ENCODE assay signal across 8 mouse cellular contexts in genomic region chr4:108579743-108580411, GRCm38 (mm10). TPM values are rescaled to one million over a fixed set of nuclear protein-coding genes. Genes with fewer than 3 reads are reported as not detected.
A peak's percentile ranks its signal among the peaks of the same experiment; 100 is the strongest.
DNase-seq lines count a peak whose midpoint lies in the region; ATAC-seq and TF ChIP-seq lines count a peak whose summit lies in the region.

No protein-coding gene starts in this region.

- peaks cover 20% of the 10 kb centered on the region for H3K36me3 ChIP-seq in heart, embryonic 13.5 days
- peaks cover 51% of the 10 kb centered on the region for H3K36me3 ChIP-seq in E14TG2a.4 (ENCODE audit: insufficient read depth, low read length)
- peaks cover 3% of the 10 kb centered on the region; the same call in 1 of the 2 replicates for H3K36me3 ChIP-seq in forebrain, embryonic 11.5 days (ENCODE audit: control insufficient read depth, insufficient read depth, low read length)
- peaks cover 21% of the 10 kb centered on the region for H3K36me3 ChIP-seq in liver, embryonic 14.5 days (replicated peaks; ENCODE audit: control insufficient read depth, insufficient read depth, low read depth)

- H3K4me1 ChIP-seq in heart, embryonic 13.5 days, result peaks cover 25% of the 10 kb centered on the region
- H3K4me1 ChIP-seq in E14TG2a.4 (replicated peaks; ENCODE audit: low read depth, low read length), result peaks cover 45% of the 10 kb centered on the region
- H3K4me1 ChIP-seq in forebrain, embryonic 11.5 days (replicated peaks; ENCODE audit: control insufficient read depth, insufficient read depth, low read length), result peaks cover 7% of the 10 kb centered on the region
- peaks cover 19 to 22% of the 10 kb centered on the region in 2 experiments for H3K4me1 ChIP-seq in liver, embryonic 14.5 days (replicated peaks; ENCODE audit: control insufficient read depth in 2 of 2, insufficient read depth in 2 of 2, low read length in 1 of 2)

- 0 out of 2 replicates have a peak, but pooled peaks have one; percentile 11 for ATAC-seq in heart, embryonic 13.5 days (ENCODE audit: extremely low read depth, insufficient number of reproducible peaks, low FRiP score, low TSS enrichment)
- ATAC-seq in forebrain, embryonic 11.5 days (replicated peaks; ENCODE audit: low FRiP score), result no peak
- no peak for ATAC-seq in liver, embryonic 14.5 days (ENCODE audit: insufficient read depth)

- H3K9me3 ChIP-seq in heart, embryonic 13.5 days, result no peaks in the 10 kb centered on the region
- H3K9me3 ChIP-seq in E14TG2a.4 (ENCODE audit: low read length), result no peaks in the 10 kb centered on the region
- no peaks in the 10 kb centered on the region for H3K9me3 ChIP-seq in forebrain, embryonic 11.5 days (ENCODE audit: control insufficient read depth, low read length)
- no peaks in the 10 kb centered on the region for H3K9me3 ChIP-seq in liver, embryonic 14.5 days (ENCODE audit: control insufficient read depth, low read length)

- no peak for DNase-seq in heart, postnatal 36 days
- DNase-seq in forebrain, embryonic 11.5 days (ENCODE audit: low spot score), result no peak
- DNase-seq in liver, embryonic 14.5 days (ENCODE audit: low read depth in 3 of 3, low spot score in 3 of 3), result peak in 1 of 3 experiments; percentile 44
- DNase-seq in frontal cortex, postnatal 36 days (ENCODE audit: low spot score in 2 of 2), result no peak
- DNase-seq in adrenal gland, postnatal 36 days, result no peak
- DNase-seq in adrenal gland, postnatal 10 days, result no peak

- no peak for TF ChIP-seq EP300 in liver, embryonic 14.5 days (IDR thresholded peaks at IDR 0.05; ENCODE audit: low read depth)

- H3K27me3 ChIP-seq in heart, embryonic 13.5 days (replicated peaks), result no peaks in the 10 kb centered on the region
- H3K27me3 ChIP-seq in E14TG2a.4 (ENCODE audit: insufficient read depth, low read length), result no peaks in the 10 kb centered on the region
- no peaks in the 10 kb centered on the region for H3K27me3 ChIP-seq in forebrain, embryonic 11.5 days (ENCODE audit: control insufficient read depth, insufficient read depth, low read length)
- H3K27me3 ChIP-seq in liver, embryonic 14.5 days (ENCODE audit: control insufficient read depth, insufficient read depth, low read length), result no peaks in the 10 kb centered on the region

- peak overlapping the region; percentile 91 for H3K4me2 ChIP-seq in heart, embryonic 13.5 days
- peak overlapping the region; percentile 65 for H3K4me2 ChIP-seq in forebrain, embryonic 11.5 days (ENCODE audit: low read depth, low read length, severe bottlenecking)
- H3K4me2 ChIP-seq in liver, embryonic 14.5 days (ENCODE audit: low read depth), result peak overlapping the region; percentile 81

- H3K4me3 ChIP-seq in heart, embryonic 13.5 days, result peak overlapping the region; percentile 91
- peak overlapping the region; percentile 97 for H3K4me3 ChIP-seq in E14TG2a.4 (replicated peaks; ENCODE audit: low read length)
- peak overlapping the region; percentile 88 for H3K4me3 ChIP-seq in forebrain, embryonic 11.5 days (ENCODE audit: low read depth, low read length)
- peak overlapping the region; percentile 82 to 97 for H3K4me3 ChIP-seq in liver, embryonic 14.5 days (ENCODE audit: insufficient read depth in 1 of 2, low read depth in 2 of 2, low read length in 2 of 2)

- peak overlapping the region; percentile 78 for H3K27ac ChIP-seq in heart, embryonic 13.5 days (replicated peaks)
- peak overlapping the region; percentile 71 for H3K27ac ChIP-seq in forebrain, embryonic 11.5 days (ENCODE audit: low read depth, low read length)
- peak overlapping the region; percentile 65 for H3K27ac ChIP-seq in liver, embryonic 14.5 days

- no peak for TF ChIP-seq CTCF in E14TG2a.4 (conservative IDR thresholded peaks at IDR 0.05; ENCODE audit: low read length)
- TF ChIP-seq CTCF in liver, embryonic 14.5 days (IDR thresholded peaks at IDR 0.05; ENCODE audit: low read depth), result no peak

- whole genome bisulfite sequencing in heart, embryonic 13.5 days, result under 1% methylated on average over 16 of the region's 16 CpGs
- WGBS in forebrain, embryonic 11.5 days, result 1% methylated on average over 16 of the region's 16 CpGs
- under 1% methylated on average over 16 of the region's 16 CpGs for WGBS in liver, embryonic 14.5 days (ENCODE audit: insufficient replicate concordance)

- intact Hi-C loops in heart, postnatal 36 days (cut with DNase I), result loop anchor here (2.0 to 5.0 kb wide), 2 partner anchors 41 to 243 kb away; no protein-coding TSS in a partner anchor

- peak overlapping the region; percentile 86 for H3K9ac ChIP-seq in heart, embryonic 13.5 days
- H3K9ac ChIP-seq in forebrain, embryonic 11.5 days (ENCODE audit: low read length), result peak overlapping the region; percentile 81
- H3K9ac ChIP-seq in liver, embryonic 14.5 days (replicated peaks), result peak overlapping the region; percentile 86

RNA-seq across cellular contexts. Expression of gene Orc1, which starts 0.7 kb away (rescaled TPM):
- 5.1 and 6.6 TPM in 2 replicates for polyA plus RNA-seq in heart, embryonic 13.5 days (2015; fragmentation: Nextera tagmentation; extraction: Ambion mirVana)
- total RNA-seq in heart, postnatal 36 days (2021), result under 1 TPM in 1 of 2 experiments, not detected in 1; 0.19 TPM
- polyA plus RNA-seq in forebrain, embryonic 11.5 days (2014; fragmentation: Nextera tagmentation; extraction: Ambion mirVana), result 19.3 and 21.2 TPM in 2 replicates
- 8.2 and 11.2 TPM in 2 replicates for polyA plus RNA-seq in liver, embryonic 14.5 days (2012; rRNA removed)
- 19.5 and 21.6 TPM in 2 replicates for polyA plus RNA-seq in liver, embryonic 14.5 days (2014; fragmentation: Nextera tagmentation; extraction: Ambion mirVana)
- total RNA-seq in adrenal gland, postnatal 36 days (2021), result under 1 TPM; 0.53 to 0.66 TPM
- 1 to 10 TPM; 1.7 to 2.2 TPM for total RNA-seq in adrenal gland, postnatal 10 days (2021)

RNA-seq across cellular contexts. Expression of gene Prpf38a, which starts 0.7 kb away (rescaled TPM):
- 56.9 and 63.9 TPM in 2 replicates for polyA plus RNA-seq in heart, embryonic 13.5 days (2015; fragmentation: Nextera tagmentation; extraction: Ambion mirVana)
- 10 to 100 TPM; 15.3 to 18.4 TPM for total RNA-seq in heart, postnatal 36 days (2021)
- 119 and 125 TPM in 2 replicates for polyA plus RNA-seq in forebrain, embryonic 11.5 days (2014; fragmentation: Nextera tagmentation; extraction: Ambion mirVana)
- polyA plus RNA-seq in liver, embryonic 14.5 days (2012; rRNA removed), result 11.0 and 22.7 TPM in 2 replicates
- 41.8 and 45.1 TPM in 2 replicates for polyA plus RNA-seq in liver, embryonic 14.5 days (2014; fragmentation: Nextera tagmentation; extraction: Ambion mirVana)
- total RNA-seq in adrenal gland, postnatal 36 days (2021), result 10 to 100 TPM; 30.6 to 31.7 TPM
- 10 to 100 TPM; 35.0 to 36.3 TPM for total RNA-seq in adrenal gland, postnatal 10 days (2021)

RNA-seq across cellular contexts. Expression of gene Cc2d1b, which starts 39.9 kb away (rescaled TPM):
- 14.7 and 15.3 TPM in 2 replicates for polyA plus RNA-seq in heart, embryonic 13.5 days (2015; fragmentation: Nextera tagmentation; extraction: Ambion mirVana)
- 10 to 100 TPM; 15.6 to 16.3 TPM for total RNA-seq in heart, postnatal 36 days (2021)
- 22.4 and 26.8 TPM in 2 replicates for polyA plus RNA-seq in forebrain, embryonic 11.5 days (2014; fragmentation: Nextera tagmentation; extraction: Ambion mirVana)
- 7.6 and 10.1 TPM in 2 replicates for polyA plus RNA-seq in liver, embryonic 14.5 days (2012; rRNA removed)
- 7.2 and 8.8 TPM in 2 replicates for polyA plus RNA-seq in liver, embryonic 14.5 days (2014; fragmentation: Nextera tagmentation; extraction: Ambion mirVana)
- 10 to 100 TPM; 34.3 to 50.1 TPM for total RNA-seq in adrenal gland, postnatal 36 days (2021)
- 10 to 100 TPM; 28.4 to 38.6 TPM for total RNA-seq in adrenal gland, postnatal 10 days (2021)
